Mouse (Mus musculus): ENCODE results near the gene Mettl23.

GRCm38 (mm10) chr11:116799364-116799763 lies 43.7 kb upstream of the Mettl23 start:
- TF ChIP-seq POLR2A (IDR thresholded peaks at IDR 0.05; ENCODE audit: borderline replicate concordance, control insufficient read depth, low read depth, low read length): no peak
- no peak for TF ChIP-seq CTCF (IDR thresholded peaks at IDR 0.05; ENCODE audit: control insufficient read depth, insufficient read depth, low read length)

Data from bone marrow, adult 2 months (tissue).